7 mouse cellular contexts compared by ENCODE assay signal in genomic region chr10:61783621-61784251, GRCm38 (mm10). TPM values are rescaled to one million over a fixed set of nuclear protein-coding genes. Genes with fewer than 3 reads are reported as not detected.
A peak's percentile ranks its signal among the peaks of the same experiment; 100 is the strongest.
DNase-seq lines count a peak whose midpoint lies in the region; ATAC-seq lines count a peak whose summit lies in the region.

TSS of gene H2afy2 (minus strand) at chr10:61784147.

- peak within 1 kb of the TSS; percentile 69 for H3K4me2 ChIP-seq in embryonic facial prominence, embryonic 12.5 days (replicated peaks)
- H3K4me2 ChIP-seq in limb, embryonic 12.5 days: peak within 1 kb of the TSS; percentile 65
- peak within 1 kb of the TSS; percentile 71 for H3K4me2 ChIP-seq in midbrain, embryonic 14.5 days (ENCODE audit: low read length)

- no peaks in the 10 kb centered on the region for H3K9me3 ChIP-seq in embryonic facial prominence, embryonic 12.5 days
- no peaks in the 10 kb centered on the region for H3K9me3 ChIP-seq in limb, embryonic 12.5 days
- no peaks in the 10 kb centered on the region for H3K9me3 ChIP-seq in midbrain, embryonic 14.5 days (ENCODE audit: control insufficient read depth, low read length)

- peak within 1 kb of the TSS; percentile 100 for H3K9ac ChIP-seq in embryonic facial prominence, embryonic 12.5 days
- H3K9ac ChIP-seq in limb, embryonic 12.5 days (replicated peaks): peak within 1 kb of the TSS; percentile 99
- H3K9ac ChIP-seq in midbrain, embryonic 14.5 days (replicated peaks; ENCODE audit: low read length): peak within 1 kb of the TSS; percentile 100

- no peaks in the 10 kb centered on the region for H3K27me3 ChIP-seq in embryonic facial prominence, embryonic 12.5 days
- H3K27me3 ChIP-seq in limb, embryonic 12.5 days: no peaks in the 10 kb centered on the region
- no peaks in the 10 kb centered on the region for H3K27me3 ChIP-seq in midbrain, embryonic 14.5 days (ENCODE audit: control insufficient read depth, insufficient read depth, low read length)

- H3K36me3 ChIP-seq in embryonic facial prominence, embryonic 12.5 days: no peaks in the 10 kb centered on the region
- H3K36me3 ChIP-seq in limb, embryonic 12.5 days: peaks cover 7% of the 10 kb centered on the region; the same call in 1 of the 2 replicates
- no peaks in the 10 kb centered on the region for H3K36me3 ChIP-seq in midbrain, embryonic 14.5 days (ENCODE audit: control insufficient read depth, insufficient read depth, low read length)

- peak; percentile 85 for ATAC-seq in embryonic facial prominence, embryonic 12.5 days (ENCODE audit: insufficient number of reproducible peaks, insufficient read depth, low FRiP score, low TSS enrichment)
- peak; percentile 69 for ATAC-seq in limb, embryonic 12.5 days (ENCODE audit: insufficient number of reproducible peaks, insufficient read depth, low FRiP score, low TSS enrichment, low read depth)
- ATAC-seq in midbrain, embryonic 14.5 days (ENCODE audit: low FRiP score, low TSS enrichment): peak; percentile 90

- H3K27ac ChIP-seq in embryonic facial prominence, embryonic 12.5 days: peak within 1 kb of the TSS; percentile 99
- peak within 1 kb of the TSS; percentile 99 for H3K27ac ChIP-seq in limb, embryonic 12.5 days
- H3K27ac ChIP-seq in midbrain, embryonic 14.5 days (replicated peaks; ENCODE audit: low read depth, low read length): peak within 1 kb of the TSS; percentile 100

- H3K4me3 ChIP-seq in embryonic facial prominence, embryonic 12.5 days: peak within 1 kb of the TSS; percentile 97
- H3K4me3 ChIP-seq in limb, embryonic 12.5 days (replicated peaks): peak within 1 kb of the TSS; percentile 83
- peak within 1 kb of the TSS; percentile 90 for H3K4me3 ChIP-seq in midbrain, embryonic 14.5 days (replicated peaks; ENCODE audit: low read depth, low read length)

- peak; percentile 90 for DNase-seq in brain, adult 2 months (ENCODE audit: low read depth, low spot score)
- peak; percentile 31 for DNase-seq in heart, adult 8-10 months (ENCODE audit: low spot score)
- DNase-seq in kidney, adult 8-10 months: peak; percentile 50 to 58
- peak; percentile 93 for DNase-seq in midbrain, embryonic 14.5 days
- peak; percentile 38 for DNase-seq in telencephalon, adult 2 months (ENCODE audit: low read depth, low spot score)

- peaks cover 27% of the 10 kb centered on the region for H3K4me1 ChIP-seq in embryonic facial prominence, embryonic 12.5 days
- H3K4me1 ChIP-seq in limb, embryonic 12.5 days (replicated peaks): peaks cover 10% of the 10 kb centered on the region; the same call in 1 of the 2 replicates
- peaks cover 25% of the 10 kb centered on the region for H3K4me1 ChIP-seq in midbrain, embryonic 14.5 days (ENCODE audit: control insufficient read depth, insufficient read depth, low read length)

- under 1% methylated on average over 50 of the region's 50 CpGs for WGBS in embryonic facial prominence, embryonic 12.5 days
- under 1% methylated on average over 50 of the region's 50 CpGs for WGBS in limb, embryonic 12.5 days
- 0% methylated on average over 50 of the region's 50 CpGs for WGBS in midbrain, embryonic 14.5 days

RNA-seq across cellular contexts. Expression of gene H2afy2, which starts in this region (rescaled TPM):
- 383 and 385 TPM in 2 replicates for polyA plus RNA-seq in embryonic facial prominence, embryonic 12.5 days (2016; fragmentation: Nextera tagmentation; extraction: Ambion mirVana)
- 1 to 10 TPM; 3.7 to 5.2 (median 4.6) TPM for total RNA-seq in heart, adult 8-10 months (2022)
- 320 and 331 TPM in 2 replicates for polyA plus RNA-seq in limb, embryonic 12.5 days (2016; fragmentation: Nextera tagmentation; extraction: Ambion mirVana)
- polyA plus RNA-seq in midbrain, embryonic 14.5 days (2014; fragmentation: Nextera tagmentation; extraction: Ambion mirVana): 242 and 295 TPM in 2 replicates

Comparison
In these comparisons a context has a peak if more than half of its experiments do, and no peak if none do; other contexts are left out.
1. Peak in every context shown above with its lines: DNase-seq, ATAC-seq, H3K4me3 ChIP-seq and H3K27ac ChIP-seq.
2. DNase-seq: peak in every context shown above with its lines; median percentile 93 in midbrain, embryonic 14.5 days; 90 in brain, adult 2 months; 54 in kidney, adult 8-10 months; 38 in telencephalon, adult 2 months; 31 in heart, adult 8-10 months.